Mouse (Mus musculus): ENCODE results near the gene Carm1. TPM values are rescaled to one million over a fixed set of nuclear protein-coding genes. Genes with fewer than 3 reads are reported as not detected.
A peak's percentile ranks its signal among the peaks of the same experiment; 100 is the strongest.

Carm1 gene
- total and polyA plus RNA-seq, 3 experiments = 21.5 to 111 (median 42.2) TPM

DNA sequence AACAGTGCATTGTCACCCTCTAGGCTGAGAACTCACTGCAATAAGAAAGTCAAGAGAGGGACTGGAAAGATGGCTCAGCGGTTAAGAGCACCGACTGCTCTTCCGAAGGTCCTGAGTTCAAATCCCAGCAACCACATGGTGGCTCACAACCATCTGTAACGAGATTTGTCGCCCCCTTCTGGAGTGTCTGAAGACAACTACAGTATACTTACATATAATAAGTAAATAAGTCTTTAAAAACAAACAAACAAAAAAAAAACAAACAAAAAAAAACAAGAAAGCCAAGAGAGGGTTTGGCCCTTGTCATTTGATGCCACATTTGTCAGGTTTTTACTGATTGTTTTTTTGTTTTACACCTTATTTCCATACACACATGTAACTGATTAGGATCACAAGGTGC lies 57.4 kb downstream of the Carm1 start:
- H3K27ac ChIP-seq (ENCODE audit: insufficient read depth, low read depth) = no peak overlapping the region
- no peak overlapping the region for H3K4me3 ChIP-seq (replicated peaks in 1 of 3; ENCODE audit: low read depth in 2 of 3, low read length in 2 of 3, poor library complexity in 1 of 3)
- no peak overlapping the region for H3K9ac ChIP-seq (ENCODE audit: insufficient read depth, low read depth)
- H3K9me3 ChIP-seq (replicated peaks; ENCODE audit: low read length) = no peaks in the 10 kb centered on the region
- in situ Hi-C loops (cut with MboI; ENCODE audit: low pct_ligation_motif_present, low pct_unique_long_range_greater_than_20kb, low sequenced_read_pairs) (loop anchor here (5.0 kb wide), 1 partner anchor 208 kb away; no protein-coding TSS in a partner anchor), dilution Hi-C loops (cut with MboI; ENCODE audit: extremely low pct_ligation_motif_present, extremely low pct_unique_long_range_greater_than_20kb, low sequenced_read_pairs) (no loop called here)
- peaks cover 2 to 14% of the 10 kb centered on the region in 2 experiments for H3K4me1 ChIP-seq (ENCODE audit: control insufficient read depth in 1 of 2, insufficient read depth in 2 of 2)
- no peaks in the 10 kb centered on the region for H3K79me2 ChIP-seq (replicated peaks; ENCODE audit: control insufficient read depth, extremely low read depth, insufficient read depth, poor library complexity, severe bottlenecking)
- no peaks in the 10 kb centered on the region for H3K27me3 ChIP-seq (replicated peaks)
- peaks cover 0 to 6% of the 10 kb centered on the region in 2 experiments for H3K36me3 ChIP-seq (replicated peaks in 1 of 2; ENCODE audit: control insufficient read depth in 1 of 2, insufficient read depth in 1 of 2, low read length in 1 of 2)
- H3K4me2 ChIP-seq (ENCODE audit: insufficient read depth, low read depth, poor library complexity, severe bottlenecking) = no peak overlapping the region
- TF ChIP-seq CTCF (conservative IDR thresholded peaks at IDR 0.05 in 1 of 2, IDR thresholded peaks at IDR 0.05 in 1 of 2; ENCODE audit: low read depth in 2 of 2, low read length in 2 of 2) (peak in 1 of 2 experiments; percentile 28; a peak in 1 of 4 replicates), MAX (IDR thresholded peaks at IDR 0.05; ENCODE audit: low read length) (no peak), IRF4 (IDR thresholded peaks at IDR 0.05; ENCODE audit: low read depth, low read length) (no peak), BHLHE40 (IDR thresholded peaks at IDR 0.05; ENCODE audit: low read depth, low read length) (no peak), MAFK (IDR thresholded peaks at IDR 0.05; ENCODE audit: insufficient replicate concordance, low read length) (no peak)
- DNase-seq (ENCODE audit: extremely low read depth) = no peak

GRCm38 (mm10) chr9:21605865-21606264 lies 59.2 kb downstream of the Carm1 start:
- H3K9ac ChIP-seq (ENCODE audit: insufficient read depth, low read depth) = no peak overlapping the region
- in situ Hi-C loops (cut with MboI; ENCODE audit: low pct_ligation_motif_present, low pct_unique_long_range_greater_than_20kb, low sequenced_read_pairs) = no loop called here
- H3K79me2 ChIP-seq (replicated peaks; ENCODE audit: control insufficient read depth, extremely low read depth, insufficient read depth, poor library complexity, severe bottlenecking) = no peaks in the 10 kb centered on the region
- H3K36me3 ChIP-seq (replicated peaks in 1 of 2; ENCODE audit: control insufficient read depth in 1 of 2, insufficient read depth in 1 of 2, low read length in 1 of 2) = no peaks in the 10 kb centered on the region
- no peak overlapping the region for H3K4me2 ChIP-seq (ENCODE audit: insufficient read depth, low read depth, poor library complexity, severe bottlenecking)
- H3K27me3 ChIP-seq (replicated peaks) = no peaks in the 10 kb centered on the region
- H3K9me3 ChIP-seq (replicated peaks; ENCODE audit: low read length) = no peaks in the 10 kb centered on the region
- DNase-seq (ENCODE audit: extremely low read depth) = no peak
- dilution Hi-C loops (cut with MboI; ENCODE audit: extremely low pct_ligation_motif_present, extremely low pct_unique_long_range_greater_than_20kb, low sequenced_read_pairs) = no loop called here
- TF ChIP-seq SMC3 (IDR thresholded peaks at IDR 0.05; ENCODE audit: low read depth, low read length) (no peak), PAX5 (IDR thresholded peaks at IDR 0.05; ENCODE audit: low read length) (no peak), POLR2AphosphoS2 (IDR thresholded peaks at IDR 0.05; ENCODE audit: low read depth, low read length) (no peak), GABPA (IDR thresholded peaks at IDR 0.05; ENCODE audit: insufficient replicate concordance, low read depth, low read length) (no peak), IRF4 (IDR thresholded peaks at IDR 0.05; ENCODE audit: low read depth, low read length) (no peak), SIN3A (IDR thresholded peaks at IDR 0.05; ENCODE audit: low read length) (no peak), MAFK (IDR thresholded peaks at IDR 0.05; ENCODE audit: insufficient replicate concordance, low read length) (no peak), RAD21 (IDR thresholded peaks at IDR 0.05; ENCODE audit: low read depth, low read length) (no peak), USF2 (conservative IDR thresholded peaks at IDR 0.05; ENCODE audit: low read depth, low read length) (no peak), KAT2A (IDR thresholded peaks at IDR 0.05; ENCODE audit: insufficient replicate concordance, low read length) (no peak), NRF1 (IDR thresholded peaks at IDR 0.05; ENCODE audit: low read depth, low read length) (no peak), ZKSCAN1 (IDR thresholded peaks at IDR 0.05; ENCODE audit: borderline replicate concordance, low read depth, low read length) (no peak)
- no peak overlapping the region for H3K27ac ChIP-seq (ENCODE audit: insufficient read depth, low read depth)
- peaks cover 12 to 27% of the 10 kb centered on the region in 2 experiments for H3K4me1 ChIP-seq (ENCODE audit: control insufficient read depth in 1 of 2, insufficient read depth in 2 of 2)
- no peak overlapping the region for H3K4me3 ChIP-seq (replicated peaks in 1 of 3; ENCODE audit: low read depth in 2 of 3, low read length in 2 of 3, poor library complexity in 1 of 3)
